Mouse (Mus musculus) megakaryocyte, embryonic 14.5 days (primary cell): Measurements from ENCODE around the gene Mucl3. TPM values are rescaled to one million over a fixed set of nuclear protein-coding genes. Genes with fewer than 3 reads are reported as not detected.

Experiments
- H3K27me3 ChIP-seq: replicated peaks from 2 replicates; pipeline ENCODE3; 2012; ENCODE audit warnings: inconsistent platforms
- H3K36me3 ChIP-seq: replicated peaks from 2 replicates; pipeline ENCODE3; 2012; ENCODE audit warnings: low read length, inconsistent platforms, mixed read lengths
- H3K4me1 ChIP-seq: 2 replicates; pipeline ENCODE4 v1.6.1; 2012; ENCODE audit warnings: inconsistent platforms
- H3K4me3 ChIP-seq: replicated peaks from 2 replicates; pipeline ENCODE3; 2012; ENCODE audit warnings: moderate library complexity, mild to moderate bottlenecking, inconsistent platforms
- H3K9me3 ChIP-seq: 2 replicates; pipeline ENCODE4 v1.6.1; 2012; ENCODE audit warnings: inconsistent platforms
- FLI1 ChIP-seq: IDR thresholded peaks from 2 replicates; pipeline ENCODE4 v1.6.1; 2012; ENCODE audit warnings: low read length, inconsistent platforms, mixed read lengths
- GATA1 ChIP-seq: IDR thresholded peaks from 3 replicates; pipeline ENCODE4 v1.6.1; 2012; ENCODE audit warnings: mixed read lengths, low read length, inconsistent platforms, borderline replicate concordance
- polyA plus RNA-seq: library from polyadenylated mRNA; stranded (reverse); fragments of >175 nt; gene quantifications from 2 replicates; pipeline ENCODE4 v1.2.3, GENCODE M21; 2012; ENCODE audit warnings: low replicate concordance; ENCODE audit not compliant: insufficient read depth

Mucl3 gene
- polyA plus RNA-seq, 1 experiment: not detected

DNA sequence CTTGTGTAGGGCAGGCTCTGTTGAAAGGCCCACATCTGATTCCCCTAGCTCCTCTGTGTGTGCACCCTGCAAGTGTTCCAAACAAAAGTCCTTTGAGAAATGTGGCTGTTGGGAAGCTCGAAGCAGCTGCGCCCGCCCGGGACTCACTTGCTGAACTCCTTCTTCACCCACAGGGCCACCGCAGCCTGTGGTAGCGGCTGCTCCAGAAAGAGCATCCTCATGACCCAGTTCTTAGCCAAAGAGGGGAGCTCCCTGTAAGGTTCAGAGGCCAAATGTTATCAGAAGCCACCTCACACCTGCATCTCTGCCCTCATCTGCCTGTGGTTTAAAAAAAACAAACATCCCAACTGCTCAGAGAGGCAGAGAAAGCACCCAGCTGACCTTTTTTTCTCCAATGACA lies 28.4 kb upstream of the Mucl3 start:
- no peak overlapping the region for H3K4me3 ChIP-seq
- H3K27me3 ChIP-seq: no peaks in the 10 kb centered on the region
- peaks cover 26% of the 10 kb centered on the region for H3K36me3 ChIP-seq
- peaks cover 24% of the 10 kb centered on the region for H3K4me1 ChIP-seq
- TF ChIP-seq GATA1 (no peak), FLI1 (no peak)
- H3K9me3 ChIP-seq: no peaks in the 10 kb centered on the region

DNA sequence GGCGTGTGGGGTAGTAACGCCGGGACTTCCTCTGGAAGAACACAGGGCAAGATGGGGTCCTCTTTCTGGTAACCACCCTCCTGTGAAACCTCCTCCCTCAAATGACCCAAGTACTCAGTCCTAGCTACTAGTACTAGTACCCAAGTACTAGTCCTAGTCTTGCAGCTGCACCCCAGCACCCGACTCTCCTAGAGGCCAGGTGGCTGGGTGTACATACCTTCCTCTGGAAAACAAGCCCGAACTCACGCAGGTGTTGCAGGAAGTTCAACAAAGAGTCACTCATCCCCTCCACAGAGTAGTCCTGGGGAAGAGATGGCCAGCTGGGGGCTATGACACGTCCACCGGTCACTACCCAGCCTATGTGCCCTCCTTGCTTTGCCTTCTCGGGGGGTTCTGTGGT lies 26.2 kb upstream of the Mucl3 start:
- Histone ChIP-seq H3K27me3 (no peaks in the 10 kb centered on the region), H3K4me1 (peaks cover 39% of the 10 kb centered on the region), H3K36me3 (peaks cover 40% of the 10 kb centered on the region), H3K9me3 (no peaks in the 10 kb centered on the region), H3K4me3 (no peak overlapping the region)
- TF ChIP-seq FLI1: no peak
- no peak for TF ChIP-seq GATA1

DNA sequence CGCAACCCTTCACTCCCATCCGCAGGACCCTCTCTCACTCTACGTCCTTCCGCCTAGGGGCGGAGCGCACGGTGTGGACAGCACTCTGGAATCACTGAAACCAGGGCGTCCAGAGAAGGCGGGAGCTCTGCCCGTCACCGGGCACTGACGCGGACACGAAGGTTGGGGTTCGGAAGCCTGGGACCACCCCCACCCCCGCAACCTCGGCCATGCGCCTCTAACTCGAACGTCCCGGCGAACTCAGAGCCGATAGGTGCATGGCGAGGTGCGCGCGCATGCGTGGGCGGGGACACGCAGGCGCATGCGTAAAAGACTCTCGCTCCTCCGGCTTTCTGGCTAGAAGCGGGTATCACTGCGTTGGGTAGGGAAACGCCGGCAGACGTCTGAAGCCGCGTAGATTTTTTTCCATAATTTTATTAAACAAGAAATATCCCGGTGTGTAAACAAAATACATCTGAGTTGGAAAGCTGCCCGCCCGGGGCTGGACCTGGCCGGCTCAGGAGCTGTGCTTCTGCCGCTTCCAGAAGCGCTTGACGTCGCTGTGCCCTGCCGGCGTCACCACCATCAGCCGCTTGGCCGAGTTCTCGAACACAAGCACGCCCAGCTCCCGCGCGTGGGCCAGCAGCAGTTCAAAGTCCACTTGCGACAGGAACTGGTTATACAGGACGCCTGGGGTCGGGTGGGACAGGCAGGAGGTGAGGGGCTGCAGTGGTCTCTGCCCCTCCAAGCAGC lies 24.0 kb upstream of the Mucl3 start, which contains the start of gene Vars2:
Vars2 (minus strand) TSS at position 259 of the 732 bp plus-strand sequence.
- Histone ChIP-seq H3K9me3 (no peaks in the 10 kb centered on the region), H3K36me3 (peaks cover 60% of the 10 kb centered on the region), H3K4me1 (peaks cover 30% of the 10 kb centered on the region), H3K4me3 (peak within 1 kb of the TSS; percentile 99), H3K27me3 (no peaks in the 10 kb centered on the region)
- TF ChIP-seq GATA1 (no peak), FLI1 (no peak)

DNA sequence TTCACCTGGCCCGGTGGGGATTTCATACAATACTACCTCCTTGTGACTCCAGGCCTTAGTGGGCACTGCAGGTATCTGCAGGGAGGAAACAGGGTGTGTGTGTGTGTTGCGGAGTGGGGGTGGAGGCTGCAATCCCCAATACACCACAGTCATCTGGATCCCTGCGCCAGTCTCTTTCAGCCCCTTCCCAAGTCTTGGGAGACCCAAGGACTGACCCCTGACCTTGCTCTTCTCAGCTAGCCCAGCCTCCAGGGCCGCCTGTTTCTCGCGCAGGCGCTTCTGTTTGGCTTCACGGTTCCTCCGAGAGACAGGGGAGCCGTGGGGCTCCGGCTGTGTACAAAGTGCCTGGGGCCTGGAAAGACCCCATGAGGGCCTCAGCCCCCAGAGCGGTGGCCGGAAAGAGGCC lies 23.4 kb upstream of the Mucl3 start:
- Histone ChIP-seq H3K4me1 (peaks cover 28% of the 10 kb centered on the region), H3K27me3 (no peaks in the 10 kb centered on the region), H3K4me3 (peak overlapping the region; percentile 99), H3K9me3 (no peaks in the 10 kb centered on the region), H3K36me3 (peaks cover 63% of the 10 kb centered on the region)
- TF ChIP-seq FLI1 (no peak), GATA1 (no peak)

DNA sequence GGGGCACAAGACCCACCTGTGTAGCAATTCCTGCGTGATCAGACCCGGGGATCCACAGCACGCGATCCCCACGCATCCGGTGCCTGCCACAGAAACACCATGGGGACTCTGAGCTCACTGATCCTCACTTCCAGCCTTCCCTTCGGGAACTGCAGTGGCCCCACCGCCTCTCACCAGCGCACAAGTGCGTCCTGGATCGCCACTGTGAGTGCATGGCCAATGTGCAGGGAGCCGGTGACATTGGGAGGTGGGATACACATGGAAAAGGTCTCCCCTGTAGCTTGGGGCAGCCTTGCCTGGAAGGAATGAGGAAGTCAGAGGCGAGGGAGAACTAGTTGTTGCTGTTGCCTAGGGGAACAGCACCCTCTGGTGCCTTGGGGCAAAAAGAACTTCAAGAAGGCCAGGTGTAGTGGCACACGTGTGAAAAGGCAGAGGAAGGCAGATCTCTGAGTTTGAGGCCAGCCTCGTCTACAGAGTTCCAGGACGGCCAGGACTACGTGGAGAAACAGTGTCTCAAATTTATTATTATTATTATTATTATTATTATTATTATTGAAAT lies 22.5 kb upstream of the Mucl3 start:
- Histone ChIP-seq H3K9me3 (no peaks in the 10 kb centered on the region), H3K36me3 (peaks cover 69% of the 10 kb centered on the region), H3K27me3 (no peaks in the 10 kb centered on the region), H3K4me1 (peaks cover 28% of the 10 kb centered on the region), H3K4me3 (peak overlapping the region; percentile 75)
- TF ChIP-seq GATA1 (no peak), FLI1 (no peak)

DNA sequence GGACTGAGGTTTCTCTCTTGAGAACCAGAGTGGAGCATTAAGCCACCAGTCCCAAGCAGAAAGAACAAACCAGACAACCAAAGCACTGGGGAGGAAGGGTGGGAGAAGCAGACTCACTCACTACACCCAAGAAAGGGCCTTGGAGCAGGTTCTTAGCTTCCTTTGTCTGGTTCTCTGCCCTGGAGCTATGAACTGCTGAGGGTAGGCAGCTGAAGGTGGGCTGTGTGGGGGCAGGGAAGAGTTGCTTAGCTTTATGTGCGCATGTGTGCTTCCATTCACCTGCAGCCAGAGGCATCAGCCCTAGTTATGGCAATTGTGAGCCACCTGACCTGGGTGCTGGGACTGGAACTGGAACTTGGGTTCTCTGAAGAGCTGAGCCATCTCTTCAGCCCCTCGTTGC lies 9.6 kb upstream of the Mucl3 start:
- Histone ChIP-seq H3K27me3 (peaks cover 44% of the 10 kb centered on the region), H3K36me3 (peaks cover 37% of the 10 kb centered on the region), H3K9me3 (no peaks in the 10 kb centered on the region), H3K4me3 (no peak overlapping the region), H3K4me1 (no peaks in the 10 kb centered on the region)
- TF ChIP-seq FLI1 (no peak), GATA1 (no peak)

DNA sequence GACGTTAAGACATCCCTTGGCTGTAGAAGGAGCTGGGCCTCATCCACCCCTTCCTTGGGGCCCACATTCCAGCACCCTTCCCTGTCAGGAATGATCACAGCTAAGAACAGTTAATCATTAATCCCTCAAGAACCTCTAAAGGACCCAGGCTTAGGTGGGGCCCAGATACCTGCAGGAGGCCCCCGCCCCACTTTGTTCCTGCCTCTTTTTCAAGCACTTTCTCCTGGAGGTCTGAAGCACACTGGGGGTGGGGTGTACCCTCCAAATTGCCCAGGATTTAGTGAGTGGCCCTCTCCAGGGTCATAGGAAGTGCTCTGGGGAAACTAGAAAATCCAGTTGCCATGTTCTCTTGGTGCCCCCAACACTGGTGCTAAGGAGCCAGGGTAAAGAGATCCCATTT lies 5.9 kb upstream of the Mucl3 start:
- no peaks in the 10 kb centered on the region for H3K4me1 ChIP-seq
- peaks cover 71% of the 10 kb centered on the region for H3K27me3 ChIP-seq
- H3K9me3 ChIP-seq: 0 out of 2 replicates have a peak, but pooled peaks cover 2% of the 10 kb centered on the region
- peaks cover under 1% of the 10 kb centered on the region for H3K36me3 ChIP-seq
- no peak for TF ChIP-seq FLI1
- no peak for TF ChIP-seq GATA1
- H3K4me3 ChIP-seq: no peak overlapping the region

DNA sequence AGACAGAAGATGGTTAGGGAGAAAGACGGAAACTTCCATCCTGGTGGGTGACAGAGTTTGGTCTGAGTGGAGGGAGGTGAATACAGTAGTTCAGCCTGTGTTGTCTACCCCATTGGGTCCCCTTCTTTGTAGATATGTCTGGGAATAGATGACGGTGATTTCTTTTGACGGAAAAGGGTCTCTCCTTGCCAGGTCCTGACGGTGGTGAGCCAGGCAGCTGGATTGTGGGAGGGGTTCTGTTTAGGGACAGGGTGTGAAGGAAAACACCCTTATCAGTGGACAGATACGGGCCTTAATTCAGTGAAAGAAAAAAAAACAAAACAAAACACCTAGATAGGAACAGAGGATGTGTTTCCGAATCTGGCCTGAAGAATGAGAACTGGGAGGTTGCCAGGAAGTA lies 4.1 kb downstream of the Mucl3 start:
- Histone ChIP-seq H3K36me3 (no peaks in the 10 kb centered on the region), H3K27me3 (peaks cover 74% of the 10 kb centered on the region), H3K4me3 (no peak overlapping the region), H3K4me1 (peaks cover 11% of the 10 kb centered on the region), H3K9me3 (no peaks in the 10 kb centered on the region)
- TF ChIP-seq FLI1 (no peak), GATA1 (no peak)

DNA sequence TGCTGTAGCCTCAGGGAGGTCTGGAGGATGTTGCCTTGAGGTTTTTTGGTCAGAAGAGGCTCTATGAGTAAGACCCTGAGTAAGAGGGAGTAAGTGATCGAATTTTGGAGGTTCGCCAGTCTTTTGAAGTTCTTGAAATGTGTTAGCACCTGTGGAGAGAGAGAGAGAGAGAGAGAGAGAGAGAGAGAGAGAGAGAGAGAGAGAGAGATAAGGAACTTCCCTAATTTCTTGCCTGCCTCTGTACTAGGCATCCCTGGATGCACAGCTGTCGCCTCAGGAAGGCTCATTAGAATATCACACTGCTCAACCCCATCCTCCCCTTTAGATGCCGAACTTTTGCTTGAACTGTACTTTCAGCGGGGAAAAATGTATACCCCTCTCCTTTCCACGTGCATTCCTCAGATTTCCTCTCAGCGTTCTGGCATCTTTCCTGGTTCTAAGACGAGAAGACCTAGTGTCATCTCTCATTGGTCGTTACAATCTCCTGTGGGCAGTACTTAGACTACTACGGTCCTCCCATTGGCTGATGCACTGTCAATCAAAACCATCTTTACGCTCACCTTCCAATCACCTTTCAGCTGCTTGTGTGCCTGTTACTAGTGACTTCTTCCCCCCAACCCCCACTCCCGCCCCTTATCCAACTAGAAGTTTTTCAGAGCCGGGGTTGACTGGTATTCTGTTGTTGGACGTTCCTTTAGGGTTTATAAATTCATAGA lies 4.9 kb downstream of the Mucl3 start:
- Histone ChIP-seq H3K27me3 (peaks cover 74% of the 10 kb centered on the region), H3K36me3 (no peaks in the 10 kb centered on the region), H3K4me1 (peaks cover 11% of the 10 kb centered on the region), H3K9me3 (no peaks in the 10 kb centered on the region), H3K4me3 (no peak overlapping the region)
- TF ChIP-seq FLI1 (no peak), GATA1 (no peak)

DNA sequence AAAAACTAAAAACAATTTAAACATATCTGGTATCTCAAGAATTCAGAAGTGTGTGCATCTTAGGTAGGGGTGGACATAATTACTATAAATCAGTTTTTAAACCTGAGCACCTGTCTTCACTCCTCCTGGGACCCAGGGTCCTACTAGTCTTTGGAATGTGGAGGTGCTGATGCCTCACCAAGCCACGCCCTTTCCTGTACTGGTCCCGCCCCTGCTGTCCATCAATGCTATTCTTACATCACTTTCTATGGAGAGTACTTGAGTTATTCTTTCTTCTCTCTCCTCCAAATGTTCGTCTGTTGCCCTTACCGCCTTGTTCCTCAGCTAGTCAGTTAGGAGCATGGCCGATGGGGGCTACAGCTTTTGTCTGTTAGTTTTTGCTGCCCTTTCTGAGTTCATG lies 7.1 kb downstream of the Mucl3 start:
- H3K4me3 ChIP-seq: peak overlapping the region; percentile 42
- H3K27me3 ChIP-seq: peaks cover 72% of the 10 kb centered on the region
- no peaks in the 10 kb centered on the region for H3K9me3 ChIP-seq
- TF ChIP-seq FLI1 (no peak), GATA1 (no peak)
- H3K36me3 ChIP-seq: no peaks in the 10 kb centered on the region
- H3K4me1 ChIP-seq: peaks cover 11% of the 10 kb centered on the region
